Mouse (Mus musculus) kidney, adult 9 months (tissue): ENCODE data around the gene Slc39a11.
A peak's percentile ranks its signal among the peaks of the same experiment; 100 is the strongest.

Source experiments
- DNase-seq: peaks from one replicate; pipeline ENCODE4 v3.0.0; 2022

The Slc39a11 gene

GRCm38 (mm10) chr11:113631302-113631701 is 18.6 kb downstream of the Slc39a11 start:
- DNase-seq, result no peak

GRCm38 (mm10) chr11:113630642-113631041 is 19.2 kb downstream of the Slc39a11 start:
- DNase-seq, result no peak

GRCm38 (mm10) chr11:113627785-113628184 is 22.1 kb downstream of the Slc39a11 start:
- DNase-seq, result no peak

GRCm38 (mm10) chr11:113625437-113625836 is 24.4 kb downstream of the Slc39a11 start:
- DNase-seq, result no peak

- no peak for DNase-seq
Measured at GRCm38 (mm10) chr11:113622028-113622427, 27.9 kb downstream of the Slc39a11 start.

GRCm38 (mm10) chr11:113621001-113621400 is 28.9 kb downstream of the Slc39a11 start:
- DNase-seq, result no peak

- DNase-seq, result peak; percentile 77
Measured at GRCm38 (mm10) chr11:113619420-113620080, 30.3 kb downstream of the Slc39a11 start.

- DNase-seq, result peak; percentile 26
Measured at GRCm38 (mm10) chr11:113618672-113619419, 31.0 kb downstream of the Slc39a11 start, which contains the start of gene Sstr2. Sstr2 (plus strand) TSS chr11:113619342.

- DNase-seq, result no peak
Measured at GRCm38 (mm10) chr11:113618303-113618671, 31.6 kb downstream of the Slc39a11 start.

- peak; percentile 76 for DNase-seq
Measured at GRCm38 (mm10) chr11:113617132-113617911, 32.6 kb downstream of the Slc39a11 start.

GRCm38 (mm10) chr11:113614476-113614875 is 35.4 kb downstream of the Slc39a11 start:
- no peak for DNase-seq

- peak; percentile 51 for DNase-seq
Measured at GRCm38 (mm10) chr11:113611664-113612611, 37.9 kb downstream of the Slc39a11 start.

- DNase-seq, result peak; percentile 22
Measured at GRCm38 (mm10) chr11:113611112-113611646, 38.7 kb downstream of the Slc39a11 start.

- DNase-seq, result peak; percentile 34
Measured at GRCm38 (mm10) chr11:113610266-113610665, 39.6 kb downstream of the Slc39a11 start.

- DNase-seq, result peak; percentile 61
Measured at GRCm38 (mm10) chr11:113609581-113609980, 40.3 kb downstream of the Slc39a11 start.

GRCm38 (mm10) chr11:113607556-113607955 is 42.3 kb downstream of the Slc39a11 start:
- DNase-seq, result no peak

GRCm38 (mm10) chr11:113601616-113602343 is 48.1 kb downstream of the Slc39a11 start:
- no peak for DNase-seq

- peak; percentile 57 for DNase-seq
Measured at GRCm38 (mm10) chr11:113600526-113601245, 49.2 kb downstream of the Slc39a11 start.

GRCm38 (mm10) chr11:113597632-113598031 is 52.2 kb downstream of the Slc39a11 start:
- no peak for DNase-seq

- DNase-seq, result no peak
Measured at GRCm38 (mm10) chr11:113595144-113595543, 54.7 kb downstream of the Slc39a11 start.

GRCm38 (mm10) chr11:113588936-113589335 is 60.9 kb downstream of the Slc39a11 start:
- no peak for DNase-seq
